Mouse (Mus musculus) liver, embryonic 16.5 days (tissue): ENCODE data around the gene Lrrc38. TPM values are rescaled to one million over a fixed set of nuclear protein-coding genes. Genes with fewer than 3 reads are reported as not detected.

Source experiments
- ATAC-seq: fragments of 200-750 bp; cut with Nextera tagmentation; 2 replicates; pipeline ENCODE4 v1.8.0; 2017; ENCODE audit warnings: low read depth, mild to moderate bottlenecking, moderate number of reproducible peaks, moderate library complexity
- H3K27ac ChIP-seq: fragments of 300-500 bp; sonication (generic); 2 replicates; pipeline ENCODE4 v1.5.1; 2014; ENCODE audit warnings: mild to moderate bottlenecking, low read length
- H3K27me3 ChIP-seq: fragments of 300-500 bp; sonication (generic); 2 replicates; pipeline ENCODE4 v1.6.1; 2014; ENCODE audit warnings: low read depth, low read length, mixed read lengths; ENCODE audit not compliant: control insufficient read depth, insufficient read depth
- H3K36me3 ChIP-seq: fragments of 300-500 bp; sonication (generic); 2 replicates; pipeline ENCODE4 v1.6.1; 2014; ENCODE audit warnings: mild to moderate bottlenecking; ENCODE audit not compliant: control insufficient read depth, insufficient read depth
- H3K4me1 ChIP-seq: fragments of 300-500 bp; sonication (generic); 2 replicates; pipeline ENCODE4 v1.6.1; 2014; ENCODE audit warnings: low read depth, low read length, mixed read lengths; ENCODE audit not compliant: control insufficient read depth
- H3K4me2 ChIP-seq: fragments of 300-500 bp; sonication (generic); 2 replicates; pipeline ENCODE4 v1.6.1; 2014; ENCODE audit warnings: low read depth, low read length, mixed read lengths
- H3K4me3 ChIP-seq: fragments of 300-500 bp; sonication (generic); 2 replicates; pipeline ENCODE4 v1.5.1; 2014; ENCODE audit warnings: low read depth, mild to moderate bottlenecking, low read length
- H3K9ac ChIP-seq: fragments of 300-500 bp; sonication (generic); 2 replicates; pipeline ENCODE4 v1.6.1; 2014; ENCODE audit warnings: low read depth, low read length
- H3K9me3 ChIP-seq: fragments of 300-500 bp; sonication (generic); replicated peaks from 2 replicates; pipeline ENCODE4 v1.6.1; 2016; ENCODE audit warnings: low read length; ENCODE audit not compliant: control insufficient read depth
- WGBS: fragments of 180-500 bp; shearing (Covaris S2); extraction: QIAGEN DNeasy Blood & Tissue Kit; methylation state at CpG from one replicate; pipeline ENCODE4 v1.1.7; 2014; ENCODE audit not compliant: insufficient replicate concordance; 5-methylcytosine and 5-hydroxymethylcytosine counted together
- polyA plus RNA-seq: library from polyadenylated mRNA; unstranded; fragments of >200 nt; fragmentation: Nextera tagmentation; extraction: Ambion mirVana; gene quantifications from 2 replicates; pipeline ENCODE4 v1.2.1, GENCODE M21; 2015

Gene Lrrc38
- polyA plus RNA-seq, 1 experiment from 2014 or later: not detected

- Histone ChIP-seq H3K4me3 (no peak overlapping the region), H3K9ac (no peak overlapping the region), H3K9me3 (no peaks in the 10 kb centered on the region), H3K36me3 (no peaks in the 10 kb centered on the region), H3K4me1 (no peaks in the 10 kb centered on the region), H3K4me2 (no peak overlapping the region), H3K27me3 (no peaks in the 10 kb centered on the region), H3K27ac (no peak overlapping the region)
- WGBS: 25% methylated on average over 8 of the region's 11 CpGs
- no peak for ATAC-seq
Measured at GRCm38 (mm10) chr4:143324176-143324924, 25.2 kb upstream of the Lrrc38 start.

GRCm38 (mm10) chr4:143324925-143325624 lies 24.5 kb upstream of the Lrrc38 start:
- WGBS: 30% methylated on average over 15 of the region's 15 CpGs
- H3K27me3 ChIP-seq: no peaks in the 10 kb centered on the region
- no peak for ATAC-seq
- no peaks in the 10 kb centered on the region for H3K36me3 ChIP-seq
- H3K9ac ChIP-seq: no peak overlapping the region
- H3K9me3 ChIP-seq: no peaks in the 10 kb centered on the region
- H3K4me3 ChIP-seq: no peak overlapping the region
- no peaks in the 10 kb centered on the region for H3K4me1 ChIP-seq
- H3K4me2 ChIP-seq: peak overlapping the region; percentile 38; the same call in 1 of the 2 replicates
- H3K27ac ChIP-seq: no peak overlapping the region

GRCm38 (mm10) chr4:143325625-143325941 lies 24.0 kb upstream of the Lrrc38 start:
- ATAC-seq: no peak
- Histone ChIP-seq H3K36me3 (no peaks in the 10 kb centered on the region), H3K9me3 (no peaks in the 10 kb centered on the region), H3K27me3 (no peaks in the 10 kb centered on the region), H3K27ac (no peak overlapping the region), H3K4me1 (no peaks in the 10 kb centered on the region), H3K4me3 (no peak overlapping the region), H3K9ac (no peak overlapping the region), H3K4me2 (peak overlapping the region; percentile 38; the same call in 1 of the 2 replicates)
- under 1% methylated on average over 10 of the region's 10 CpGs for WGBS

- ATAC-seq: no peak
- no peak overlapping the region for H3K4me3 ChIP-seq
- WGBS: 35% methylated on average over 9 of the region's 9 CpGs
- H3K4me1 ChIP-seq: no peaks in the 10 kb centered on the region
- H3K4me2 ChIP-seq: no peak overlapping the region
- H3K27ac ChIP-seq: no peak overlapping the region
- no peak overlapping the region for H3K9ac ChIP-seq
- H3K36me3 ChIP-seq: no peaks in the 10 kb centered on the region
- H3K9me3 ChIP-seq: no peaks in the 10 kb centered on the region
- H3K27me3 ChIP-seq: no peaks in the 10 kb centered on the region
Measured at GRCm38 (mm10) chr4:143330566-143330965, 19.0 kb upstream of the Lrrc38 start.

- ATAC-seq: no peak
- Histone ChIP-seq H3K9me3 (no peaks in the 10 kb centered on the region), H3K9ac (no peak overlapping the region), H3K27me3 (no peaks in the 10 kb centered on the region), H3K36me3 (no peaks in the 10 kb centered on the region), H3K4me3 (no peak overlapping the region), H3K4me1 (no peaks in the 10 kb centered on the region), H3K27ac (no peak overlapping the region), H3K4me2 (no peak overlapping the region)
- 19% methylated on average over 1 of the region's 1 CpGs for WGBS
Measured at GRCm38 (mm10) chr4:143331787-143332186, 17.8 kb upstream of the Lrrc38 start.

GRCm38 (mm10) chr4:143334145-143334544 lies 15.4 kb upstream of the Lrrc38 start:
- H3K9me3 ChIP-seq: no peaks in the 10 kb centered on the region
- no peak for ATAC-seq
- H3K4me2 ChIP-seq: no peak overlapping the region
- no peaks in the 10 kb centered on the region for H3K36me3 ChIP-seq
- H3K4me3 ChIP-seq: no peak overlapping the region
- 41% methylated on average over 5 of the region's 5 CpGs for WGBS
- H3K4me1 ChIP-seq: no peaks in the 10 kb centered on the region
- H3K9ac ChIP-seq: no peak overlapping the region
- H3K27ac ChIP-seq: no peak overlapping the region
- no peaks in the 10 kb centered on the region for H3K27me3 ChIP-seq

GRCm38 (mm10) chr4:143334995-143335394 lies 14.6 kb upstream of the Lrrc38 start:
- Histone ChIP-seq H3K27ac (no peak overlapping the region), H3K27me3 (no peaks in the 10 kb centered on the region), H3K9me3 (no peaks in the 10 kb centered on the region), H3K4me1 (no peaks in the 10 kb centered on the region), H3K36me3 (no peaks in the 10 kb centered on the region), H3K9ac (no peak overlapping the region), H3K4me3 (no peak overlapping the region), H3K4me2 (no peak overlapping the region)
- no peak for ATAC-seq
- 70% methylated on average over 17 of the region's 17 CpGs for WGBS

GRCm38 (mm10) chr4:143336096-143336495 lies 13.5 kb upstream of the Lrrc38 start:
- Histone ChIP-seq H3K27me3 (no peaks in the 10 kb centered on the region), H3K27ac (no peak overlapping the region), H3K9me3 (no peaks in the 10 kb centered on the region), H3K9ac (no peak overlapping the region), H3K4me2 (no peak overlapping the region), H3K4me3 (no peak overlapping the region), H3K36me3 (no peaks in the 10 kb centered on the region), H3K4me1 (no peaks in the 10 kb centered on the region)
- WGBS: 38% methylated on average over 2 of the region's 2 CpGs
- ATAC-seq: no peak

GRCm38 (mm10) chr4:143339808-143340207 lies 9.7 kb upstream of the Lrrc38 start:
- ATAC-seq: no peak
- Histone ChIP-seq H3K36me3 (no peaks in the 10 kb centered on the region), H3K9me3 (no peaks in the 10 kb centered on the region), H3K9ac (no peak overlapping the region), H3K4me2 (no peak overlapping the region), H3K4me1 (no peaks in the 10 kb centered on the region), H3K4me3 (no peak overlapping the region), H3K27me3 (no peaks in the 10 kb centered on the region), H3K27ac (no peak overlapping the region)
- 68% methylated on average over 13 of the region's 13 CpGs for WGBS
